Comparison of ENCODE assay signal across 14 mouse cellular contexts in the genomic region with DNA sequence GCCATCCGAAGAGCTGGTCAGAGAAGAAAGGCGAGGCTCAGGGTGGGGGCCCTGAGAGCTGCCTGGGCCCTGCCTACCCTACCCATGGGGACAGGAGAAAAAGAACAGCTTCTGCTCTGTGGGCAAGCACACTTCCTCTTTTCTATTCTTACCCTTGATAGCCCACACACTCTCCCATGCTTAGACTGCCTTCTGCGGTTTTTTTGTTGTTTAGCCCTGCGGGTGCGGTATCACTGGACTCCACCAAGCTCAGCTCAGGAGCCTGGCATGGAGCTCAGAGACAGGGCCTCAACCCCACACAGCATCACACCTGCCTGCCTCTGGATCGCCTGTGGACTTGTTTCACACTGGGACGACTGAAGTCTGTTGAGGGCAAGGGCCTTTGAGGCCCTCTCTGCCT. TPM values are rescaled to one million over a fixed set of nuclear protein-coding genes. Genes with fewer than 3 reads are reported as not detected.
DNase-seq lines count a peak whose midpoint lies in the region; ATAC-seq and TF ChIP-seq lines count a peak whose summit lies in the region.
"Had no signal": no experiment of that assay in that cellular context is flagged by ENCODE, and none has a peak within 500 bp of the region (broad histone marks: within the 10 kb centered on the region; RNA-seq: fewer than 3 reads in every experiment).

No protein-coding gene starts in this region.

- no peak for TF ChIP-seq POLR2A in kidney, adult 2 months (IDR thresholded peaks at IDR 0.05; ENCODE audit: low read depth, low read length)
- TF ChIP-seq POLR2A in CH12.LX (IDR thresholded peaks at IDR 0.05; ENCODE audit: low read depth, low read length): peak; percentile 39; the same call in 1 of the 2 replicates

- peak; percentile 80 to 83 for ATAC-seq in hematopoietic stem cell, adult 5-6 weeks (replicated peaks in 1 of 2; ENCODE audit: insufficient read depth in 1 of 2, low FRiP score in 2 of 2, low TSS enrichment in 1 of 2, low read depth in 1 of 2, poor library complexity in 2 of 2, severe bottlenecking in 2 of 2)
- ATAC-seq: midbrain, embryonic 15.5 days had no signal

- no peak overlapping the region for H3K9ac ChIP-seq in CH12.LX (ENCODE audit: insufficient read depth, low read depth)
- H3K9ac ChIP-seq: hindbrain, embryonic 13.5 days; limb, embryonic 12.5 days; midbrain, embryonic 15.5 days had no signal

- H3K27me3 ChIP-seq in kidney, adult 2 months (replicated peaks; ENCODE audit: control insufficient read depth, insufficient read depth, low read length): no peaks in the 10 kb centered on the region
- H3K27me3 ChIP-seq in CH12.LX (replicated peaks): no peaks in the 10 kb centered on the region
- H3K27me3 ChIP-seq: limb, embryonic 12.5 days; midbrain, embryonic 15.5 days had no signal

- no peak overlapping the region for H3K4me3 ChIP-seq in kidney, adult 2 months (ENCODE audit: insufficient read depth, low read depth, low read length)
- H3K4me3 ChIP-seq in CH12.LX (replicated peaks in 1 of 3; ENCODE audit: low read depth in 2 of 3, low read length in 2 of 3, poor library complexity in 1 of 3): peak overlapping the region in 1 of 3 experiments; percentile 8
- H3K4me3 ChIP-seq: hindbrain, embryonic 13.5 days; limb, embryonic 12.5 days; midbrain, embryonic 15.5 days had no signal

- in situ Hi-C loops in CH12.LX (cut with MboI; ENCODE audit: low pct_ligation_motif_present, low pct_unique_long_range_greater_than_20kb, low sequenced_read_pairs): loop anchor here (5.0 kb wide), 1 partner anchor 34 kb away; no protein-coding TSS in a partner anchor

- H3K36me3 ChIP-seq in kidney, adult 2 months (ENCODE audit: control insufficient read depth, insufficient read depth, low read length): no peaks in the 10 kb centered on the region
- peaks cover 46 to 71% of the 10 kb centered on the region in 2 experiments for H3K36me3 ChIP-seq in CH12.LX (replicated peaks in 1 of 2; ENCODE audit: control insufficient read depth in 1 of 2, insufficient read depth in 1 of 2, low read length in 1 of 2)

- TF ChIP-seq EP300 in CH12.LX (IDR thresholded peaks at IDR 0.05; ENCODE audit: low read length): peak; percentile 96

- H3K9me3 ChIP-seq in CH12.LX (replicated peaks; ENCODE audit: low read length): no peaks in the 10 kb centered on the region
- H3K9me3 ChIP-seq: hindbrain, embryonic 13.5 days; limb, embryonic 12.5 days; midbrain, embryonic 15.5 days had no signal

- H3K4me1 ChIP-seq in kidney, adult 2 months (ENCODE audit: control insufficient read depth, insufficient read depth, low read length): no peaks in the 10 kb centered on the region
- peaks cover 27 to 73% of the 10 kb centered on the region in 2 experiments for H3K4me1 ChIP-seq in CH12.LX (ENCODE audit: control insufficient read depth in 1 of 2, insufficient read depth in 2 of 2)

- 83% methylated on average over 7 of the region's 7 CpGs for WGBS in kidney, adult 2 months

- TF ChIP-seq CTCF in kidney, adult 2 months (conservative IDR thresholded peaks at IDR 0.05; ENCODE audit: insufficient read depth, insufficient read length, low read depth, low read length): no peak
- TF ChIP-seq CTCF in CH12.LX (conservative IDR thresholded peaks at IDR 0.05 in 1 of 2, IDR thresholded peaks at IDR 0.05 in 1 of 2; ENCODE audit: low read depth in 2 of 2, low read length in 2 of 2): no peak

- TF ChIP-seq RAD21 in CH12.LX (IDR thresholded peaks at IDR 0.05; ENCODE audit: low read depth, low read length): no peak; the same call in 1 of the 2 replicates

- H3K4me2 ChIP-seq in CH12.LX (ENCODE audit: insufficient read depth, low read depth, poor library complexity, severe bottlenecking): peak overlapping the region; percentile 41
- H3K4me2 ChIP-seq: hindbrain, embryonic 13.5 days; limb, embryonic 12.5 days; midbrain, embryonic 15.5 days had no signal

- no peaks in the 10 kb centered on the region for H3K79me2 ChIP-seq in CH12.LX (replicated peaks; ENCODE audit: control insufficient read depth, extremely low read depth, insufficient read depth, poor library complexity, severe bottlenecking)

- no peak overlapping the region for H3K27ac ChIP-seq in kidney, adult 2 months (ENCODE audit: insufficient read depth, low read depth, low read length)
- H3K27ac ChIP-seq in CH12.LX (ENCODE audit: insufficient read depth, low read depth): peak overlapping the region; percentile 93
- H3K27ac ChIP-seq: hindbrain, embryonic 13.5 days; limb, embryonic 12.5 days; midbrain, embryonic 15.5 days had no signal

- peak; percentile 11 for DNase-seq in kidney, adult 2 months
- no peak for DNase-seq in kidney, postnatal 4 days
- DNase-seq in CH12.LX (ENCODE audit: extremely low read depth): peak; percentile 87
- peak; percentile 20 for DNase-seq in naive thymus-derived CD4-positive, alpha-beta T cell, adult 2 months (ENCODE audit: low read depth)
- DNase-seq in cerebellum, adult 11-12 months: no peak
- no peak for DNase-seq in yolk sac, embryonic 10.5 days (ENCODE audit: low spot score)
- no peak for DNase-seq in embryo, embryonic 11 days
- DNase-seq: cerebellum, postnatal 10 days; kidney, postnatal 25 days had no signal

- dilution Hi-C loops in CH12.LX (cut with MboI; ENCODE audit: extremely low pct_ligation_motif_present, extremely low pct_unique_long_range_greater_than_20kb, low sequenced_read_pairs): no loop called here

TF ChIP-seq in CH12.LX, 34 proteins besides CTCF, POLR2A, EP300 and RAD21 (continues in another document):
- TF ChIP-seq ZNF384 (IDR thresholded peaks at IDR 0.05; ENCODE audit: low read depth, low read length) (peak; percentile 53), MXI1 (IDR thresholded peaks at IDR 0.05; ENCODE audit: low read depth, low read length) (peak; percentile 70; the same call in 1 of the 2 replicates), USF2 (conservative IDR thresholded peaks at IDR 0.05; ENCODE audit: low read depth, low read length) (no peak; the same call in 1 of the 2 replicates), ZKSCAN1 (IDR thresholded peaks at IDR 0.05; ENCODE audit: borderline replicate concordance, low read depth, low read length) (no peak), ZMIZ1 (IDR thresholded peaks at IDR 0.05; ENCODE audit: low read depth, low read length) (no peak; the same call in 1 of the 2 replicates), SIN3A (IDR thresholded peaks at IDR 0.05; ENCODE audit: low read length) (peak; percentile 80), IRF4 (IDR thresholded peaks at IDR 0.05; ENCODE audit: low read depth, low read length) (peak; percentile 92), JUN (IDR thresholded peaks at IDR 0.05; ENCODE audit: insufficient read depth, low read depth, low read length) (peak; percentile 7; the same call in 1 of the 2 replicates), USF1 (IDR thresholded peaks at IDR 0.05; ENCODE audit: low read depth, low read length) (no peak), MEF2A (IDR thresholded peaks at IDR 0.05; ENCODE audit: borderline replicate concordance, low read depth, low read length) (peak; percentile 98), GABPA (IDR thresholded peaks at IDR 0.05; ENCODE audit: insufficient replicate concordance, low read depth, low read length) (no peak), NELFE (IDR thresholded peaks at IDR 0.05; ENCODE audit: low read depth, low read length) (0 out of 2 replicates have a peak, but pooled peaks have one; percentile 3), CHD2 (IDR thresholded peaks at IDR 0.05; ENCODE audit: low read length) (no peak; the same call in 1 of the 2 replicates), BHLHE40 (IDR thresholded peaks at IDR 0.05; ENCODE audit: low read depth, low read length) (peak; percentile 87), KAT2A (IDR thresholded peaks at IDR 0.05; ENCODE audit: insufficient replicate concordance, low read length) (0 out of 2 replicates have a peak, but pooled peaks have one; percentile 28), UBTF (IDR thresholded peaks at IDR 0.05; ENCODE audit: low read depth, low read length) (0 out of 2 replicates have a peak, but pooled peaks have one; percentile 40), MAX (IDR thresholded peaks at IDR 0.05; ENCODE audit: low read length) (peak; percentile 81), TBP (conservative IDR thresholded peaks at IDR 0.05; ENCODE audit: low read depth, low read length) (peak; percentile 60; the same call in 1 of the 2 replicates), MAFK (IDR thresholded peaks at IDR 0.05; ENCODE audit: insufficient replicate concordance, low read length) (peak; percentile 79), ELF1 (IDR thresholded peaks at IDR 0.05; ENCODE audit: low read depth, low read length) (peak; percentile 32; the same call in 1 of the 2 replicates), PAX5 (IDR thresholded peaks at IDR 0.05; ENCODE audit: low read length) (no peak), ETS1 (conservative IDR thresholded peaks at IDR 0.05; ENCODE audit: low read depth, low read length) (peak; percentile 82), ZC3H11A (IDR thresholded peaks at IDR 0.05; ENCODE audit: low read depth, low read length) (no peak)

RNA-seq across cellular contexts. Expression of a gene that starts 4.9 kb away (rescaled TPM):
- polyA plus RNA-seq in kidney, adult 2 months (2012; rRNA removed): 5.4 and 5.7 TPM in 2 replicates
- total RNA-seq in CH12.LX (2012; rRNA removed) (10.4 and 11.9 TPM in 2 replicates), CH12.LX (2014; rRNA removed) (6.3 and 6.5 TPM in 2 replicates)
- polyA plus RNA-seq in CH12.LX (2012; ENCODE audit: insufficient read length, low read depth): 9.0 and 10.1 TPM in 2 replicates
- total RNA-seq in hematopoietic stem cell, adult 5-6 weeks (2017): 16.1 and 18.8 TPM in 2 replicates

RNA-seq across cellular contexts. Expression of a gene that starts 10.9 kb away (rescaled TPM):
- not detected in 2 replicates for polyA plus RNA-seq in kidney, adult 2 months (2012; rRNA removed)
- total RNA-seq in CH12.LX (2012; rRNA removed) (not detected in 2 replicates), CH12.LX (2014; rRNA removed) (not detected in 2 replicates)
- not detected in 2 replicates for polyA plus RNA-seq in CH12.LX (2012; ENCODE audit: insufficient read length, low read depth)
- total RNA-seq in hematopoietic stem cell, adult 5-6 weeks (2017): not detected in 2 replicates
- polyA plus RNA-seq: gonadal fat pad, adult 2 months; hindbrain, embryonic 13.5 days; limb, embryonic 12.5 days; midbrain, embryonic 15.5 days had no signal

RNA-seq across cellular contexts. Expression of a gene that starts 24.4 kb away (rescaled TPM):
- polyA plus RNA-seq in kidney, adult 2 months (2012; rRNA removed): not detected in 2 replicates
- total RNA-seq in CH12.LX (2012; rRNA removed): not detected in 2 replicates
- total RNA-seq in CH12.LX (2014; rRNA removed): not detected in 2 replicates
- polyA plus RNA-seq in CH12.LX (2012; ENCODE audit: insufficient read length, low read depth): not detected in 2 replicates
- not detected in 2 replicates for total RNA-seq in hematopoietic stem cell, adult 5-6 weeks (2017)
- polyA plus RNA-seq: gonadal fat pad, adult 2 months; hindbrain, embryonic 13.5 days; limb, embryonic 12.5 days; midbrain, embryonic 15.5 days had no signal

RNA-seq across cellular contexts. Expression of a gene that starts 42.6 kb away (rescaled TPM):
- 8.7 and 9.3 TPM in 2 replicates for polyA plus RNA-seq in kidney, adult 2 months (2012; rRNA removed)
- total RNA-seq in CH12.LX (2012; rRNA removed): 49.7 and 62.0 TPM in 2 replicates
- 24.6 and 26.6 TPM in 2 replicates for total RNA-seq in CH12.LX (2014; rRNA removed)
- polyA plus RNA-seq in CH12.LX (2012; ENCODE audit: insufficient read length, low read depth): 78.0 and 79.7 TPM in 2 replicates
- 20.9 and 24.7 TPM in 2 replicates for total RNA-seq in hematopoietic stem cell, adult 5-6 weeks (2017)

RNA-seq across cellular contexts. Expression of a gene that starts 42.7 kb away (rescaled TPM):
- 323 and 617 TPM in 2 replicates for polyA plus RNA-seq in kidney, adult 2 months (2012; rRNA removed)
- total RNA-seq in CH12.LX (2012; rRNA removed): 226 and 344 TPM in 2 replicates
- 500 and 646 TPM in 2 replicates for total RNA-seq in CH12.LX (2014; rRNA removed)
- 511 and 674 TPM in 2 replicates for polyA plus RNA-seq in CH12.LX (2012; ENCODE audit: insufficient read length, low read depth)
- 376 and 413 TPM in 2 replicates for total RNA-seq in hematopoietic stem cell, adult 5-6 weeks (2017)

Comparison
In these comparisons a context has a peak if more than half of its experiments do, and no peak if none do; other contexts are left out.
1. DNase-seq: peak in kidney, adult 2 months (single experiment), CH12.LX (single experiment) and naive thymus-derived CD4-positive, alpha-beta T cell, adult 2 months (single experiment); none in kidney, postnatal 4 days (0 of 2), cerebellum, adult 11-12 months (single experiment), yolk sac, embryonic 10.5 days (single experiment) and embryo, embryonic 11 days (single experiment).